Comparison of ENCODE assay signal across 17 mouse cellular contexts in the genomic region with DNA sequence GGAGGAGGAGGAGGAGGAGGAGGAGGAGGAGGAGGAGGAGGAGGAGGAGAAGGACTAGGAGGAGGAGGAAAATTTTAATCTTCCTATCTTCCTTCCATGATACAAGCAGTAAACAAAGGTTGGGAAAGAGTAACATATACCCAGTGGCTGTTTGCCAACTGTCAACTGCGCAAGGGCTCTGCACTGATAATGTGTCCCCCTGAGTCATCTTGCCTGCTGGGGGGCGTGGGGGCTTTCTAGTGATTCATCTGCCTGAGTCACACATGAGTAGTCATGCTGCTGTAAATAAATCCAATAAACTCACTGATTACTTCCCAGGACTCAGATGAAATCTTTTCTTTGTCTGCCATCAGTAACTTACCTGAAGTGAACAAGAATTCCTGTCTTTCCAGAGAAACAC.
DNase-seq lines count a peak whose midpoint lies in the region; TF ChIP-seq lines count a peak whose summit lies in the region.
"Had no signal": no experiment of that assay in that cellular context is flagged by ENCODE, and none has a peak within 500 bp of the region (broad histone marks: within the 10 kb centered on the region; RNA-seq: fewer than 3 reads in every experiment).

No protein-coding gene starts in this region.

- no peaks in the 10 kb centered on the region for H3K9me3 ChIP-seq in MEL (replicated peaks; ENCODE audit: insufficient read depth, low read length)
- H3K9me3 ChIP-seq: embryonic facial prominence, embryonic 10.5 days; hindbrain, embryonic 12.5 days; lung, embryonic 15.5 days; megakaryocyte, embryonic 14.5 days; neural tube, embryonic 15.5 days had no signal

- H3K4me3 ChIP-seq in MEL (ENCODE audit: control insufficient read depth in 1 of 2, insufficient read depth in 1 of 2, low read depth in 2 of 2, low read length in 2 of 2), result no peak overlapping the region
- H3K4me3 ChIP-seq: embryonic facial prominence, embryonic 10.5 days; hindbrain, embryonic 12.5 days; lung, embryonic 15.5 days; megakaryocyte, embryonic 14.5 days; neural tube, embryonic 15.5 days had no signal

- H3K27ac ChIP-seq in MEL (ENCODE audit: control insufficient read depth, low read depth, low read length), result no peak overlapping the region
- H3K27ac ChIP-seq: embryonic facial prominence, embryonic 10.5 days; hindbrain, embryonic 12.5 days; lung, embryonic 15.5 days; neural tube, embryonic 15.5 days had no signal

- H3K9ac ChIP-seq in MEL (ENCODE audit: control insufficient read depth, low read depth, low read length, poor library complexity, severe bottlenecking), result no peak overlapping the region
- H3K9ac ChIP-seq: hindbrain, embryonic 12.5 days; lung, embryonic 15.5 days; neural tube, embryonic 15.5 days had no signal

- TF ChIP-seq CTCF in MEL (IDR thresholded peaks at IDR 0.05 in 2 of 3, conservative IDR thresholded peaks at IDR 0.05 in 1 of 3; ENCODE audit: control insufficient read depth in 1 of 3, insufficient read depth in 1 of 3, low read depth in 2 of 3, low read length in 3 of 3, poor library complexity in 1 of 3, severe bottlenecking in 1 of 3), result no peak

- peak; percentile 18 to 49; a peak in 3 of 4 replicates for TF ChIP-seq EP300 in MEL (IDR thresholded peaks at IDR 0.05; ENCODE audit: low read depth in 1 of 2, low read length in 2 of 2)

- TF ChIP-seq POLR2A in MEL (IDR thresholded peaks at IDR 0.05; ENCODE audit: control insufficient read depth in 1 of 2, insufficient read depth in 1 of 2, low read depth in 1 of 2, low read length in 2 of 2, poor library complexity in 1 of 2), result no peak

- H3K79me2 ChIP-seq in MEL (ENCODE audit: control insufficient read depth, insufficient read depth, low read length, poor library complexity), result no peaks in the 10 kb centered on the region

- intact Hi-C loops in left cerebral cortex, postnatal 36 days (cut with DNase I), result no loop called here

- no peaks in the 10 kb centered on the region for H3K27me3 ChIP-seq in MEL (ENCODE audit: control insufficient read depth in 1 of 2, insufficient read depth in 2 of 2, low read length in 2 of 2)
- H3K27me3 ChIP-seq: hindbrain, embryonic 12.5 days; lung, embryonic 15.5 days; megakaryocyte, embryonic 14.5 days; neural tube, embryonic 15.5 days had no signal

- DNase-seq in 3T3-L1 (ENCODE audit: low read depth, low spot score) (peak; percentile 81), MEL (ENCODE audit: low read depth, low spot score) (peak; percentile 63)
- peak; percentile 74 for DNase-seq in adrenal gland, postnatal 14 days
- DNase-seq in left cerebral cortex, postnatal 36 days (ENCODE audit: low spot score in 2 of 2), result peak; percentile 2 to 3
- no peak for DNase-seq in c-Kit-positive CD71-positive TER-119-positive erythroid progenitor cells, embryonic 14.5 days (ENCODE audit: low spot score)
- no peak for DNase-seq in heart, adult 8-10 months (ENCODE audit: low spot score)
- DNase-seq in embryo, embryonic 9.5 days (ENCODE audit: extremely low spot score), result no peak
- DNase-seq: cerebellum, adult 9-10 months; kidney, postnatal 14 days; layer of hippocampus, postnatal 36 days; liver; thymus, postnatal 36 days had no signal

- TF ChIP-seq RAD21 in MEL (IDR thresholded peaks at IDR 0.05; ENCODE audit: low read depth, low read length), result no peak

- H3K36me3 ChIP-seq in MEL (ENCODE audit: control insufficient read depth in 1 of 2, insufficient read depth in 2 of 2, low read length in 2 of 2), result no peaks in the 10 kb centered on the region
- H3K36me3 ChIP-seq: embryonic facial prominence, embryonic 10.5 days; hindbrain, embryonic 12.5 days; lung, embryonic 15.5 days; neural tube, embryonic 15.5 days had no signal

- no peaks in the 10 kb centered on the region for H3K4me1 ChIP-seq in MEL (ENCODE audit: control insufficient read depth in 1 of 2, insufficient read depth in 2 of 2, low read length in 2 of 2)
- H3K4me1 ChIP-seq: embryonic facial prominence, embryonic 10.5 days; hindbrain, embryonic 12.5 days; lung, embryonic 15.5 days; megakaryocyte, embryonic 14.5 days; neural tube, embryonic 15.5 days had no signal

TF ChIP-seq in MEL, 35 proteins besides CTCF, POLR2A, EP300 and RAD21:
- TF ChIP-seq RCOR1 (IDR thresholded peaks at IDR 0.05; ENCODE audit: low read depth, low read length) (peak; percentile 53; the same call in 1 of the 2 replicates), SIN3A (IDR thresholded peaks at IDR 0.05; ENCODE audit: low read length) (no peak), ETS1 (IDR thresholded peaks at IDR 0.05; ENCODE audit: low read depth, low read length) (peak; percentile 51; the same call in 1 of the 2 replicates), MEF2A (IDR thresholded peaks at IDR 0.05; ENCODE audit: extremely low read depth, insufficient replicate concordance, low read depth, low read length, poor library complexity, severe bottlenecking) (no peak), USF2 (IDR thresholded peaks at IDR 0.05; ENCODE audit: borderline replicate concordance in 1 of 2, insufficient read depth in 1 of 2, low read depth in 1 of 2, low read length in 2 of 2) (no peak), UBTF (IDR thresholded peaks at IDR 0.05; ENCODE audit: borderline replicate concordance, insufficient read depth, low read depth, low read length) (no peak), GATA1 (IDR thresholded peaks at IDR 0.05; ENCODE audit: low read depth, low read length) (peak; percentile 38; the same call in 1 of the 2 replicates)

Comparison
In these comparisons a context has a peak if more than half of its experiments do, and no peak if none do; other contexts are left out.
1. DNase-seq: peak in 3T3-L1 (single experiment), MEL (single experiment), adrenal gland, postnatal 14 days (single experiment) and left cerebral cortex, postnatal 36 days (2 of 2); none in c-Kit-positive CD71-positive TER-119-positive erythroid progenitor cells, embryonic 14.5 days (single experiment), heart, adult 8-10 months (single experiment) and embryo, embryonic 9.5 days (single experiment).